Comparison of ENCODE assay signal across 25 mouse cellular contexts in the genomic region with DNA sequence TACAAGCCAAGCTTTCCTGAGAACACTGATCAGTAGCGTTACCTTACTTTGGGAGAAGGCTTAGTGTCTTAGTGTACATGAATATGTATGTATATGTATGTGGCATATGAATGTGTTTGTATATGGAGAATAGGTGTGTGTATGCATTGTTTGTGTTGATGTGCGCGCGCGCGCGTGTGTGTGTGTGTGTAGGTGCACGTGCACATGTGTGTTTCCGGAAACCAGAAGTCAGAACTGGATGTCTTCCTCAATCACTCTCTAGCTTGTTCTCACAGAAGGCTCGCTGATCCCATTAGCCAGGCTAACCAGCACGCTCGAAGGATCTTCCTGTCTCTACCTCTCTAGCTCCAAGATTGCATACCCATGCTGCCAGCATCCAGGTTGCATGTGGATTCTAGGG.
"Had no signal": no experiment of that assay in that cellular context is flagged by ENCODE, and none has a peak within 500 bp of the region (broad histone marks: within the 10 kb centered on the region; RNA-seq: fewer than 3 reads in every experiment).

No protein-coding gene starts in this region.

- H3K36me3 ChIP-seq: heart, embryonic 10.5 days; heart, embryonic 12.5 days; hindbrain, embryonic 10.5 days; hindbrain, embryonic 12.5 days; kidney, embryonic 15.5 days; limb, embryonic 10.5 days; limb, embryonic 12.5 days had no signal

- H3K9me3 ChIP-seq: heart, embryonic 10.5 days; heart, embryonic 12.5 days; hindbrain, embryonic 10.5 days; hindbrain, embryonic 12.5 days; kidney, embryonic 15.5 days; limb, embryonic 10.5 days; limb, embryonic 12.5 days had no signal

- H3K4me1 ChIP-seq: heart, embryonic 10.5 days; heart, embryonic 12.5 days had no signal

- ATAC-seq: hindbrain, embryonic 16.5 days; intestine, embryonic 16.5 days had no signal

- DNase-seq: gastrocnemius, adult 2 months; gastrocnemius, postnatal 10 days; gastrocnemius, postnatal 25 days; heart, adult 2 months; heart, postnatal 10 days; heart, postnatal 4 days; kidney, adult 11 months; kidney, adult 9 months; kidney, postnatal 14 days; kidney, postnatal 36 days; layer of hippocampus, adult 9-11 months; layer of hippocampus, postnatal 36 days; liver had no signal

- H3K4me3 ChIP-seq: gastrocnemius, adult 2 months; heart, adult 2 months; heart, embryonic 10.5 days; heart, embryonic 12.5 days; hindbrain, embryonic 10.5 days; hindbrain, embryonic 12.5 days; kidney, embryonic 15.5 days; limb, embryonic 10.5 days; limb, embryonic 12.5 days had no signal

- H3K27ac ChIP-seq: heart, adult 2 months; heart, embryonic 10.5 days; hindbrain, embryonic 10.5 days; hindbrain, embryonic 12.5 days; hindbrain, embryonic 14.5 days; kidney, embryonic 15.5 days; kidney, postnatal 0 days; limb, embryonic 10.5 days; limb, embryonic 12.5 days had no signal

- H3K4me2 ChIP-seq: heart, embryonic 12.5 days; hindbrain, embryonic 12.5 days; hindbrain, embryonic 14.5 days; kidney, embryonic 15.5 days; limb, embryonic 12.5 days; liver, embryonic 11.5 days had no signal

- H3K9ac ChIP-seq: heart, embryonic 12.5 days; hindbrain, embryonic 12.5 days; hindbrain, embryonic 14.5 days; kidney, embryonic 15.5 days; limb, embryonic 12.5 days had no signal
